Mouse (Mus musculus) CD8-positive naive resting alpha-beta T cell, adult 2 months (primary cell): ENCODE measurements around the gene Snx29.

Experiments used
- DNase-seq, 2 experiments: peaks; one replicate each; pipeline ENCODE4 v3.0.0; 2022; ENCODE audit warnings: low read depth in 2 of 2, low spot score in 2 of 2

The Snx29 gene

DNA sequence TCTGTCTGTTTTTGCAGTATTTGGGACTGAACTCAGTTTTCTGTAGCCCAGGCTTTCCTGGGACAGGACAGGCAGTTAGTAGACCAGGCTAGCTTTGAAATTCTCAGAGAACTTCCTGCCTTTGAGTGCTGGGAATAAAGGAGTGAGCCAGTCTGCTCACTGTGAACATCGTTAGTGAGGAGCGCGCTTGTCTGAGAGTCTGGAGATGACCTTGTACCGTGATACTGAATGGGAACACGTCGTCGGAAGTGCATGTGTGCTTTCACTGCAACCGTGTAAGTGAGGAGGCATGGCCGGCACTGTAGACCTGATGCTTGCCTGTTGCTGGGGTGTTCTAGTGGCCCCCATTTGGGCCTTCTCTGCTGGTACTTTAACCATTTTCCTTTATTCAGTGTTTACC, 83.9 kb downstream of the Snx29 start:
- no peak for DNase-seq

DNA sequence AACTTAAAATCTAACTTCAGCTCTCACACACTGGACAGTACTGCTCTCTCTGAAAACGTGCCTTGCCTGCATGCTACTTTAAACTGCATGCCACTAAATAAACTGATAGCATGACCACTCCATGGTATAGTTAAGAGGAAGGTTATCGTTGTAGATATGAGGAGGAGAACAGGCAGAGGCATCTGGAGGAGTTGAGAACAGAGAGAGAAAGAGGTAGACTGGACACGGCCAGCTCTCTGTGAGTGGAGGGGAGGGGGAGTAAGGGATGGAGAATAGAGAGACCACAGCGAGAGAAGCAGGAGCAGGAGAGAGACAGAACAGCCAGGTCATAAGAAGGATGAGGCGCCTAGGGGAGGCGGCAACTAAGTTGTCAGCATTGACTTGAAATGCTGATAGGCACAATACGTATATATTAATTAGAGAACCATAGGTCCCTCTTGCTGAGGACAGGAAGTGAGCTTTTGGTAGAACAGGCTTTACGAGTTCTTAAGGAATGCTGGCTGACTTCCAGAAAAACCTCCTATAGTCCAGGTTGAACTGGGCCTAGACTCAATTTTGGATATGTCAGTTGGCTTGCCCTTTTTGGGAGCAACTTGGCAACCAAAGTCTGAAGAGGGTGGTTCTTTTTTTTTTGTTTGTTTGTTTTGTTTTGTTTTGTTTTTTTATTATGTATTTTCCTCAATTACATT, 85.4 kb downstream of the Snx29 start:
- no peak for DNase-seq

DNA sequence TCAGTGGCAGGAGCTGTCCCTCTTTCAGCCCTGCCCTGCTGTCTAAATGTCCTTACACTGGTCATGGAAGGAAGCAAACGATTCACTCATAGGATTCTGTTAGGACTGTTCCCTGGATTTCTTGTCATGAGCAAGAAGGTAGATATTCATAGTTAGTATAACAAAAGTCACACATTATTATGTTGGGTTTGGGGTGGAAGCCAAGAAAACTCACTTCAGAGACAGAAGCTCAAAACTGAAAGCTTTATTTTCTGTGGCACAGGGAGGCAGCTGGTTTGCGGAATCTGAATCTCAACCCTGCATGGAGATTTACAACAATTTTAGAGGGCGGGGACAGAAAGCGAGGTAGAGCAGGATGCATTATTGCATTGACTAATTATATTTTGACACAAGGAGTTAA, 86.0 kb downstream of the Snx29 start:
- DNase-seq, result no peak

DNA sequence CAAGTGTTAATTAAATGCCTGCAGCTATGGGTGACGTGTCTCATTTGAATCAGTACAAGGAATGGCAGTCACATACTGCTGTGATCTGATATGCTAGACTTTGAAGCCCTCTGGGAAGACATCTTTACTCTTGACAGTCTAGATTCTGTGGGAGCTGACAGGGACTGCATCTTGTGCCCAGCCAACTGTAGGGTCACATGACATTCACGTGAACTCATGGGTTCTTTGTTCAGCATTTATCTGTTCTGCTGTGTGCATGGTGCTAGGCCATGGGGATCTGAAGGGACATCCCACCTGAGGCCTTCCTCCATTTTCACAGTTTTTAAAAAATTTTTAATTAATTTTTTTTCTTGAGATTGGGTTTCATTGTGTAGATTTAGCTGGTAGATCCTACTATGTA, 91.9 kb downstream of the Snx29 start:
- DNase-seq, result no peak

GRCm38 (mm10) chr16:11418183-11418588, 95.5 kb downstream of the Snx29 start:
- DNase-seq, result peak; percentile 19 to 53

- no peak for DNase-seq
Observed at GRCm38 (mm10) chr16:11420311-11421080, 97.8 kb downstream of the Snx29 start.

DNA sequence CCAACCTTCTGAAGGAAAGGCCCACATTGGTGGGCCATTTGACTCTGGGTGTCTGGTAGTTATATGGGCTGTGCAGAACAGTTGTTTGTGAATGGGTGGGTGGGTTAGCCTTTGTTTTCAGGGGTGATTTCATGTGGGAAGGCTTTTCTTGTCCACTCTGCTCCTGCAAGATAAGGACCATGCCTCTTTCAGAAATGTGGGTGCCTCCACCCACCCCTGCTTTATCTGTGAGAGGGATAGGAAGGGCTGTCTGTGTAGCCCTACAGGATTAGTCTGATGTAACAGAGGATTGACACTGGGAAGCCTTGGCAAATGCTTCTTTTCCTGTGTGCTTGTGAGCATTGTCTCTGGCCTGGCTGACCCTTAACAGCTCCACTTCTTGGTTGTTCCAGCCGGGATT, 99.5 kb downstream of the Snx29 start:
- DNase-seq, result no peak

DNA sequence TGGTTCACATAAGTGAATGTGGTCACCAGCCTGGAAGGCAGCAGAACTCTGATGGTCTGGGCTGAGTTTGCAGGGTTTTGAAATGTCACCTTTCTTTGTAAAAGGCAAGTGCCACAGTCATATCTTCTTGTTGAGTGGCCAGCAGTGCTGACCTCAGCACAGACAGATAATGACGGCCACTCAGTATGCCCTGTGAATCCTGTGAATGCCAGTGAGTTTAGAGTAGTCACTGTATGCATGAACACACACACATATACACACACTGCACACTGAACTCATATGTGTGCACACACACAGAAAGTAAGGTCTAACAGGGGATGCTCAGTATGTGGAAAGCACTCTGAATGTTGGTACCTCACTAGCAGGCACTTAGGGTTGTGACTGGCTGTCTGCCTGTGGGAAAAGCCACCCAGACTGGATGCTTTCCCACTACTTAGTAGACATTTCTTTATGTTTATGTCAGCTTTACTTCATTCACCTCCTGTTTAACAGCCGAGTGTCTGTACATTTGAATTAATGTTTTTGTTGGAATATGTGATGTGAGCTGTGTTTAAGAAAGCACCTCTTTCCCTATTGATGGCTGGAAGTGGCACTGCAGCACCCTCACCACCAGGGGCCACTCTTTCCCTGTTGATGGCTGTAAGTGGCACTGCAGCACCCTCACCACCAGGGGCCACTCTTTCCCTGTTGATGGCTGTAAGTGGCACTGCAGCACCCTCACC, 100.3 kb downstream of the Snx29 start:
- DNase-seq, result no peak

DNA sequence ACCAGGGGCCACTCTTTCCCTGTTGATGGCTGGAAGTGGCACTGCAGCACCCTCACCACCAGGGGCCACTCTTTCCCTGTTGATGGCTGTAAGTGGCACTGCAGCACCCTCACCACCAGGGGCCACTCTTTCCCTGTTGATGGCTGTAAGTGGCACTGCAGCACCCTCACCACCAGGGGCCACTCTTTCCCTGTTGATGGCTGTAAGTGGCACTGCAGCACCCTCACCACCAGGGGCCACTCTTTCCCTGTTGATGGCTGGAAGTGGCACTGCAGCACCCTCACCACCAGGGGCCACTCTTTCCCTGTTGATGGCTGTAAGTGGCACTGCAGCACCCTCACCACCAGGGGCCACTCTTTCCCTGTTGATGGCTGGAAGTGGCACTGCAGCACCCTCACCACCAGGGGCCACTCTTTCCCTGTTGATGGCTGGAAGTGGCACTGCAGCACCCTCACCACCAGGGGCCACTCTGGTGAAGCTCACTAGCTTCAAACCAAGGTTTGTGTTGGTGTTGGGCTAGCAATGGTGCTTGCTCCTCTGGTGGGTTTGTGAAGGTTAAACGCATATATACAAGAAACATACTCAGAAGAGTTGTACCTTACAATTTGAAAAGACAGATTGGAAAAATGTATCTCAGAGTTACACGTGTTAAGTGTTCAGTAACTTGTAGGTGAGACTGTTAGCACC, 101.0 kb downstream of the Snx29 start:
- peak; percentile 20 to 31 for DNase-seq

- DNase-seq, result no peak
Observed at GRCm38 (mm10) chr16:11424568-11425145, 101.9 kb downstream of the Snx29 start.

DNA sequence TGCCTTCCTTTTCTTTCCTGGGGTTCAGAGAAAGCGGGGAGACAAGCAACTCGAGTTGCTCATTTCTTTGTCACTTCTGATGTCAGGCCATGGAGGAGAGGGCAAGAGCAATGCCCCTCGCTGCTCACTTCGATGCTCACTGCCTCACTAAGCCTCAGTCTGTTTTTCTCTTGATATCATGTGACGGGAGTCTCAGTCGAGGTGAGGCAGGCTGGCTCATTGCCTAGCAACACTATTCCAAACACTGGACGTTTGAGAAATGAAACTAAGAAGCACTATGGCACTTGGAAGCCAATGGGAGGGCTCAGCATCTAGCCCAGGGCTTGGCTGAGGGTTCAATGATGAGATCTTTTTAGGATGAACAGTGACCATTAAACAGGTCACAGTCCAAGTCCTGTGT, 102.6 kb downstream of the Snx29 start:
- no peak for DNase-seq

DNA sequence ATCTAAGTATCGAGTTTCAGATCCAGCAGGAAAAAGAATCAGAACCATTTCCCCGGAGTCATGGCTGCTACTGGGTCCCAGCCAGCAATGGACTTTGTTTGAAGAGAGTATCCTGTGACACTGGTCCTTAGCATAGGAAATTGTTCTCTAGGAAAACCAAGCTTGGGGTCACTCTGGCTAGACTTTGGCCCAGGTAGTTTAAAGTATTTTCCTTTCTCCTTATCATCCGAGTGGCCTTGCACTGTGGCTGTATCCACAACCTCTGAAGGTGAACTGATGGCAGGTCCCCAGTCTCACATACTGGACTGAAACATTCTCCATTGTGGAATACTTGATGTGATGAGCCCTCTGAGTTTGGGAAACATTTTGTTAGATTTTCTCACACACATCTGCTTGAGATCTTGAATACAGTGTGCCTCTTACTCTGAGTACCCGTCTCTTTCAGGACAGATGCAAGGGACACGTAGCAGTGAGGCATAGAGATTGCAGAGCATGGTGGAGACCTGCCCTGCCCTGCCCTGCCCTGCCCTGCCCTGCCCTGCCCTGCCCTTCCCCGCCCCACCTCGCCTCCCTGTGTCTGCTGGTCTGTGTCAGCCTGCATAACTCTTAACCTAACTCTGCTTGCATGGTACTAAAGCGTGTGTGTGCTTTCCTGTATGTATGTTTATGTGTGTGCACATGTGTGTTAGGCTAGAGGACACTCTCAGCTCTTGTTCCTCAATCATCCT, 104.3 kb downstream of the Snx29 start:
- DNase-seq, result no peak

DNA sequence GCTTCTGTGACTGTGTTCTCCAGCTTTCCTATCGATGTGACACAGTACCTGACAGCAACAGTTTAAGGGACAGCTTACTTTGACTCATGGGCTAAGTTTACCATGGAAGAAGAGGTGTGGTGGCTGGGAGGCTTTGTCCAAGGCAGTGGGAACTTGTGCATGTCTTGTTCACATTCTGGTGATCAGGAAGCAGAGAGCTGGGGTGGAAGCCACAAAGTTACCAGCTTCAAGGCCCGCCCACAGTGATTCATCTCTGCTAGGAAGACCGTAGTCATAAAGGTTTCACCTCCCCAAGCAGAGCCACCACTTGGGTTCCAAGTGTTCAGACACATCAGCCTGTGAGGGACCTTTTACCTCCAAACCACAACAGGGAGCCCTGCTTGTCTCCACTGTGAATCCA, 107.1 kb downstream of the Snx29 start:
- no peak for DNase-seq

GRCm38 (mm10) chr16:11430520-11430919, 107.8 kb downstream of the Snx29 start:
- DNase-seq, result no peak

DNA sequence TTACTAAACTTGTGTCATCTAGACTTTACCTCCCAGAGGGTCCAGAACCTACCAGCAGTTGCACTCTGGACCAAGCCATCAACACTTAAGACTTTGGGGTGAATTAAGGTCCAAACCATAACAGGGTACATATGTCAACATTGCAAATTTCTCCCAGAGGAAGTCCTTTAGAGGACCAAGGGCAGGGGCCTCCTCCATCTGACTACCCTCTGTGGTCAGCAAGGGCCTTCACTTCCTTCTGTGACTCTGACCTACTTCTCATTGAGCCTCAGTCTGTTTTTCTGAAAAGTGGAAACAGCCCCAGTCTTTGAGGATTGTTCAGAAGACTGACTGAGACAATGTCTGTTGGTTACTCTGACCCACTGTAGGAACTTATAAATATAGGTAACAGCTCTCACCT, 111.1 kb downstream of the Snx29 start:
- DNase-seq, result no peak

DNA sequence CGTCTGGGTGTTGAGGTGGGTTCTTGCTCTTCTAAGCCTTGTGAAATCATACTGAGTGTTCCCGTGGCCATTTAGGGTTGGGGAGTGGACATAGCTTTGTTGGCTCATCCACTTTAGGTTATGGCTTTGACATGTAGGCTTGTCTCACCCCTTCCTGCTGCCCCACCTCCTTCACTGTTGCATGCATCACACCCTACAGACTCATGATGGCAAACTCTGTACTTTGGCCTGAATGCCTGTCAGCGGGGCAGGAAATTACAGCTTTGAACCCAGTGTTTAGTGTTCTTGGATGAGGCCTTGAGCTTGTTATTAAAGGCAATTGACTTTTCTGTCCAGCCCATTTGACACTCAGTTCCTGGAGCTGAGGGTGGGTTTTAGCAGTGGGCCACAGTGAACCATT, 114.9 kb downstream of the Snx29 start:
- DNase-seq, result no peak

- no peak for DNase-seq
Observed at GRCm38 (mm10) chr16:11439417-11439816, 116.7 kb downstream of the Snx29 start.

DNA sequence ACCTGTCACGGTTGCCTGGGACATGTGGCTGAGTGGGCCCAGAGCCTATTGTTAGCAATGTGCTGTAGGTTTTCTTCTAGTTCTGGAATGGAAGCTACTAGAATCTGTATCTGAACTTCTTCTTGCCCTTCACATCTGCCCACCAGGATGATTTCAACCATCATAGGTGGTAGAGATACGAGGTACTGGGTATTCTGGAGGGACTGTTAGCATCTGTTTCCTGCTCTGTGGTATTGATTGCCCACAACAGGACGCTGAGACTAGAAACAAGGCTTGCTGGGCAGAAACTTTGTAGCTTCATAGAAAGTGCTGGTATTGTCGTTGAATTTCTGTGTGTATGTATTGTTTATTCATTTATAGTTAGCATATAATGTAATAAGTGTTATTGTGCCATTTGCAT, 118.9 kb downstream of the Snx29 start:
- DNase-seq, result no peak

GRCm38 (mm10) chr16:11442534-11442933, 119.8 kb downstream of the Snx29 start:
- no peak for DNase-seq

DNA sequence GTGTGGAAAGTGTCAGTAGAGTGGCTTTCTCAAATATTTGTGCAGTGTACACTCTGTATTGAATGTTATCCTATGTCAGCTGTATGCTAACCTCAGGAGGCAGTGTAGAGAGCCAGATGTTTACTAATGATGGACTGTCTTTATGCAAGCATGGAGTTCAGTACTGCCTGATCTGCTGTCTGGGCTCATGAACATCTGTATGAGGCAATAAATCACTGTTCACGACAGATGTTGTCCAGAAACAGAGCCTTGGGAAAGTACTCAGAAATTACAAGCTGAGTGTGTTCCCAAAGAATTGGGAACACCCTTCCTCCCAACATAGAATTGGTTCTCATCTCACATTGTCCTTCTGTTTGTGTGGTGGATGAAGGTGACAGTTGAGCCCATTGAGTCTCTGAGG, 121.9 kb downstream of the Snx29 start:
- no peak for DNase-seq

DNA sequence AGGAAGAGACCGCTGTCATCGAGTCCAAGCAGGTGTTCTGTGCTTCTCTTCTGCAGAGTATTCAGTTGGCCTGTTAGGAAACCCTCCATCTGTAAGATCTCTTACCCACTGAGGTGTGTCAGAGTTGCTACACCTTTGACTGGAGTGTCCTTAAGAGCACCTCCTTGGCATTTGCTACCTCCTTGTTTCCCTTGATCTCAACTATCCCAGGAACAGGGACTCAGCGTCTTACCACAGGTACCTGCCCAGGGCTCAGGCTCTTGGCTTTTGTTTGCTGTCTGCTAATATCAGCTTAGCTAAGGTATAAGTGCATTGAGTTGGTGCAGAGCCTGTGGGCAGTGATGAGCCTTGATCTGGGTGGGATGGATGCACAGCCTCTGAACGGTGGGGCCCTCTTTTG, 124.3 kb downstream of the Snx29 start:
- DNase-seq, result no peak
